Mouse (Mus musculus): ENCODE data around the gene Muc4.

DNA sequence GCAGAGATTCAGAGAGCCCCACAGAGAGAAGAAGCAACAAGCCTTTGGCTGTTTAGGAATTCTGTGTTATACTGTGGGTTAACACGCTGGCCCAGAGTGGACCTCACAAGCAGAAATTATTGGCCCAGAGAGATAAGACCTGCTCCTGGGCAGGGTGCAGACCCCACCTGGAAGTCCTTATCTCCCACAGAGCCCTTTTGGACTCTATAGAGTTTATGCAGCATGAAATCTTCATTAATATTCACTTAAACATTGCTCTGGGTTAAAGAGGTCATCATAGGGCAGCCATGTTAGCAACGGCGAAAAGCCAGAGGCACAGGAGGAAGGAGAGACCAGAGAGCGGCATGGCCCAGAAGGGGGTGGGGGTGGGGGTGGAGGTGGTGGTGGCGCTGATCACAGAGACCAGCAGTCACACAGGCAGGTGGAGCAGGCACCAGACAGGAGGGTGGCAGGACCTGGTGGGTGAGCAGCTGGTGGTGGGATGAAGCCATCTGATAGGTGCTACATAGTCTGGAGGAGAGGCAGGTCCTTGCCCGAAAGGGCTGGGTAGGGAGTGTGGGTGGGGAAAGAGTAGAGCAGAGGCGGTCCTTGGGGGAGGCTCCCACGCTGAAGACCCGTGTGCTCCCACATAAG, 27.7 kb upstream of the Muc4 start:
- no peak for TF ChIP-seq CTCF (conservative IDR thresholded peaks at IDR 0.05; ENCODE audit: low read length)
- no peak for TF ChIP-seq NANOG (IDR thresholded peaks at IDR 0.05; ENCODE audit: borderline replicate concordance, low read length)
- no peak for TF ChIP-seq POU5F1 (IDR thresholded peaks at IDR 0.05; ENCODE audit: borderline replicate concordance, low read length)

All from E14TG2a.4 (cell line).